Mouse (Mus musculus) gonadal fat pad, adult 2 months (tissue): ENCODE data around the gene Katnal1. TPM values are rescaled to one million over a fixed set of nuclear protein-coding genes. Genes with fewer than 3 reads are reported as not detected.

Source experiments
- DNase-seq: peaks from one replicate; pipeline ENCODE4 v3.0.0-alpha.2; 2012; ENCODE audit warnings: low read depth
- polyA plus RNA-seq: library from polyadenylated mRNA; depleted of rRNA; stranded (reverse); fragments of >200 nt; gene quantifications from 2 replicates; pipeline ENCODE4 v1.2.3, GENCODE M21; 2012

The Katnal1 gene
- polyA plus RNA-seq, 1 experiment = 5.8 TPM

DNA sequence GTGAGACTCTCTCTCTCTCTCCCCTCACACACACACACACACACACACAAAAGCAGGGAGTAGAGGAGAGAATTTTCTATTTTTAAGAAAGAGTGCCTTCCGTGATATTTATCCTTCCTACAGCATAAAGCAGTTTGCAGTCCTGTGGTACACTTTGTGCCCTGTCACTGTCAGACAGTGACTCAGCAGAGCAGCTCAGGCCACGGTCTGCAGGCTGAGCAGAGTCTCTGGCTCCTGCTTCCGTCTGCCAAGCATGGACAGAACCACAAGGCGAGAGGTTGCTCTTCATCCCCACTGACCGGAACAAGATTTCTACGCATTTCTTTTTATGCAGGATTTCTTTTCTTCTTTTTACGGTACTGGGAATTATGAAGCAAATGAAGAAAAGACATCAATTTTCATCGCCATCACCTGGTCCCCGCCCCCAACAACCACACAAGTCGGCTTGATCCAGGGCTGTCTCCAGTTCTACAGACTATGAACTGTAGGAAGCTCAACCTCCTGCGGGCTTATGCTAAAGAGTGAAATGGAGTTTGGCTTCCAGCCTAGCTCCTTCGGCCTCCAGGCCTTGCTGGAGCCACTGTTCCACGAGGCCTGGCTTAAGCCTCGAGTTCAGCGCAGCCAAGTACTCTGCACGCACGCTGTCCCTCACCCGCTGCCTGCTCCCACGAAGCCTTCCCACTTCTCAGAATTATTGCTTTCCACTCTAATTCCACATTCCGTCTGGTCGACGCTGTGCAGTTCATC is 25.4 kb upstream of the Katnal1 start:
- no peak for DNase-seq

GRCm38 (mm10) chr5:148953098-148953497 is 24.0 kb upstream of the Katnal1 start:
- DNase-seq = no peak

GRCm38 (mm10) chr5:148952419-148952818 is 23.3 kb upstream of the Katnal1 start:
- no peak for DNase-seq

- no peak for DNase-seq
Observed at GRCm38 (mm10) chr5:148951360-148951759, 22.2 kb upstream of the Katnal1 start.

GRCm38 (mm10) chr5:148950064-148950463 is 20.9 kb upstream of the Katnal1 start:
- no peak for DNase-seq

GRCm38 (mm10) chr5:148948577-148948976 is 19.5 kb upstream of the Katnal1 start:
- DNase-seq = no peak

DNA sequence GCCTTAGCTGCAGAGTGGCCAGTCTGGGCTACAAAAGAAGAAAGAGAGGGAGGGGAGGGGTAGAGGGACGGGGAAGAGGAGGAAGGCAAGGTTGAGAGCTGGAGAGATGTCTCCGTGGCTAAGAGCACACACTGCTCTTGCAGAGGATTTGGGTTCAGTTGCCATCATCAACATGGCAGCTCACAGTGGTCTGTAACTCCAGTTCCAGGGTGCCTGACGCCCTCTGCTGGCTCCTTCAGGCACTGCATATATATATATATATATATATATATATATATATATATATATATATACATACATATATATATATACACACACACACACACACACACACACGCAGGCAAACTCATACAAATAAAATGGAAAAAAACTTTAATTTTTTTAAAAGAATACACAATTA is 18.3 kb upstream of the Katnal1 start:
- DNase-seq = no peak

- no peak for DNase-seq
Observed at GRCm38 (mm10) chr5:148946787-148947186, 17.7 kb upstream of the Katnal1 start.

GRCm38 (mm10) chr5:148945735-148946134 is 16.6 kb upstream of the Katnal1 start:
- no peak for DNase-seq

GRCm38 (mm10) chr5:148944024-148944423 is 14.9 kb upstream of the Katnal1 start:
- DNase-seq = no peak

GRCm38 (mm10) chr5:148943444-148943843 is 14.3 kb upstream of the Katnal1 start:
- no peak for DNase-seq

GRCm38 (mm10) chr5:148942957-148943356 is 13.8 kb upstream of the Katnal1 start:
- no peak for DNase-seq

- DNase-seq = no peak
Observed at GRCm38 (mm10) chr5:148942305-148942704, 13.2 kb upstream of the Katnal1 start.

DNA sequence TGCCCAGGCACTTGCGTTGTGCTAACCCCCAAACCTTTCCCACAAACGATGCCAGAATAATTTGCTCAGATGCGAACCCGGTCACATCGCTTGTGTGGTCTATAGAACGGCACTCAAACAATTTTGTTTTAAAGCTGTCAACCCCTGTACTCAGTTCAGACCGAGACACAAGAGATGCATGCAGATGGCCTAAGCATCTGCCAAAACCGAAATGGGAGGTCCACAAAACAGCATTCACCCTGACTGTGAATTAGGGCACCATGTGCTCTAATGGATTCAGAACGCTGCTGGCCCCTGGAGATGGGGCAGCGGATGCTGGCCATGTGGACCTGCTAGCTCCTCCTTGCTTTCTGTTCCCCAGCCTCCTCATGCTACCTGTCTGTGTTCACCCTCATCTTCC is 12.7 kb upstream of the Katnal1 start:
- no peak for DNase-seq

DNA sequence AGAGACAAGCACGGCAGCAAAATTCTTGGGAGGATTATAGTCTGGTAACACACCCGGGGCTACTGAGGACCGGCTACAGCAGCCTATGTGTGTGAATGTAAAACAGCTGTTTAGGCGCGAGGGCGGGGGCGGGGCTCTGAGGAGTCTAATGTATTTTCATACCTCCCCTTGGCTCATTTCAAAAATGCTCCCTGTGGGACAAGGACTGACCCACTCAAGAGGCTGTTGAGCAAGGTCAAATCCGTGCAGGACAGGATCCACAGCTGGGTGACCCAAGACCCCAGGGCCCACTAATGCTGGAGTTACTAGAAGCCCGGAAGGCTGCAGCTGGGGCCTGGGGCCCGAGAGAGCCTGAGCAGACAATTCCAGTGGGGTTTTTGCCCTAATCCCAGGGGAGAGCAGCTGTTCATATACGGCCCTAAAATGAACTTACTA is 10.8 kb upstream of the Katnal1 start:
- DNase-seq = no peak

GRCm38 (mm10) chr5:148936516-148936951 is 7.4 kb upstream of the Katnal1 start:
- DNase-seq = no peak

GRCm38 (mm10) chr5:148935871-148936270 is 6.8 kb upstream of the Katnal1 start:
- no peak for DNase-seq

- DNase-seq = peak; percentile 98
Observed at GRCm38 (mm10) chr5:148935071-148935821, 6.1 kb upstream of the Katnal1 start.

- DNase-seq = no peak
Observed at GRCm38 (mm10) chr5:148934457-148934856, 5.3 kb upstream of the Katnal1 start.

DNA sequence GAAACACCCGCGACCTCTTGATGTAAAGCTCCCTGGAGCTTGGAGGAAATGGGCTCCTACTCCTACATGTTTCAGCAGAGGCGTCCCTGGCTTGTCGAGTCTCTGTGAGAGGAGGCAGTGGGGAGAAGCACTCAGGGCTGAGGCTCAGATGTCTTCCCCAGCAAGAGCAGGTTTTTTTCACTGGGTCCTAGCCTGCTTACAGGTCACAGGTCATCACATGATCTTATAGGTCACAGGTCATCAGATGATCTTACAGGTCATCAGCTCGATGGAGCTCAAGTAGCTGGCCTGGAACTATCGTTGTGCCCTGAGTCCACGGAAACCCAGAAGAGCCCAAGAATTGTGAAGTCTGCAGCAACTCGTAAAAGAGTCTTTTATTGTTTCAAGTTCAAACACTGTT is 4.6 kb upstream of the Katnal1 start:
- DNase-seq = no peak

- DNase-seq = no peak
Observed at GRCm38 (mm10) chr5:148931301-148931700, 2.2 kb upstream of the Katnal1 start.

DNA sequence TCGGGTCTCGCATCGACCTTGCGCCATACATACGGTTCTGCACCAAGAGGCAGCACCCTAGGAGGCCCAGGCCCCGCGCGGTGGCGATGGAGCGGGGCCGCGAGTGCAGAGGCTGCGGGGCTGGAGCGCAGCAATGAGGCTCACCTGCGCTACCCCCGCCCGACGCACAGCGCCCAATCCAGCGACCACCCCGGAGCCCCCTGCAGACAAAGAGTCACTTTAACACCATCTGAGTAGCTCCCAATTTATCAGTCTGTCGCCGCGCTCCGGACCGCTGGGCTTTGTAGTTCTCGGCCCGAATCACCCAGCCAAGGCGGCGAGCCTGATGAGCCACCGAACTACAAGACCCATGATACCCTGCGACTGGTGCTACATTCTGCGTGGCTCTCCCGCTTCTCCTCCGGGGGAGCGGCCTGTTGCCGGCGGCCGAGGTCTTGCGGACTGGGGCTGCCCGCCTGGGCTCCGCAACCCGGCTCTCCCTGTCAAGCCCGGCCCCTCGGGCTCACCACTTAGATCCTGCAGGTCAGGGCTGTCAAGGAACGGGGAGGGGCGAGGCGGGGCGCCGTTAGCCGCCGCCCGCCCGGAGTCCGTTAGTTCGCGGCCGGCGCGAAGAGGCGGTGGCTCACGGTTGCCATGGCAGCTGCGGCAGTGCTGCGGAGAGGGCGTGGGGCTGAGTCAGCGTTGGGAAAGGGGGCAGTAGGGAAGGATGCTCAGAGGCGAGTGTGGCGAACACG is 571 bp downstream of the Katnal1 start:
- DNase-seq = no peak
